Mouse (Mus musculus) hindbrain, embryonic 10.5 days (tissue): Measurements from ENCODE around the gene Ttc3. TPM values are rescaled to one million over a fixed set of nuclear protein-coding genes. Genes with fewer than 3 reads are reported as not detected.
A peak's percentile ranks its signal among the peaks of the same experiment; 100 is the strongest.

Experiments used
- DNase-seq: peaks from one replicate; pipeline ENCODE4 v3.0.0-alpha.2; 2017; ENCODE audit warnings: low spot score
- H3K27ac ChIP-seq: fragments of 300-500 bp; sonication (generic); 2 replicates; pipeline ENCODE4 v1.5.1; 2016; ENCODE audit warnings: mild to moderate bottlenecking, moderate library complexity
- H3K27me3 ChIP-seq: fragments of 300-500 bp; sonication (generic); 2 replicates; pipeline ENCODE4 v1.6.1; 2016; ENCODE audit warnings: mild to moderate bottlenecking; ENCODE audit not compliant: poor library complexity, insufficient read depth, severe bottlenecking
- H3K36me3 ChIP-seq: fragments of 300-500 bp; sonication (generic); 2 replicates; pipeline ENCODE4 v1.6.1; 2016; ENCODE audit warnings: mild to moderate bottlenecking, moderate library complexity
- H3K4me1 ChIP-seq: fragments of 300-500 bp; sonication (generic); replicated peaks from 2 replicates; pipeline ENCODE4 v1.6.1; 2016; ENCODE audit warnings: mild to moderate bottlenecking
- H3K4me3 ChIP-seq: fragments of 300-500 bp; sonication (generic); 2 replicates; pipeline ENCODE4 v1.5.1; 2016; ENCODE audit warnings: mild to moderate bottlenecking, moderate library complexity
- H3K9me3 ChIP-seq: fragments of 300-500 bp; sonication (generic); 2 replicates; pipeline ENCODE4 v1.6.1; 2016; ENCODE audit warnings: mild to moderate bottlenecking, moderate library complexity
- WGBS: fragments of 180-500 bp; shearing (Covaris S2); methylation state at CpG from one replicate; pipeline ENCODE4 v1.1.7; 2016; 5-methylcytosine and 5-hydroxymethylcytosine counted together
- polyA plus RNA-seq: library from polyadenylated mRNA; unstranded; fragments of >200 nt; fragmentation: Nextera tagmentation; extraction: Ambion mirVana; gene quantifications from 2 replicates; pipeline ENCODE4 v1.2.1, GENCODE M21; 2016

The Ttc3 gene
- polyA plus RNA-seq, 1 experiment from 2014 or later: 335 TPM

DNA sequence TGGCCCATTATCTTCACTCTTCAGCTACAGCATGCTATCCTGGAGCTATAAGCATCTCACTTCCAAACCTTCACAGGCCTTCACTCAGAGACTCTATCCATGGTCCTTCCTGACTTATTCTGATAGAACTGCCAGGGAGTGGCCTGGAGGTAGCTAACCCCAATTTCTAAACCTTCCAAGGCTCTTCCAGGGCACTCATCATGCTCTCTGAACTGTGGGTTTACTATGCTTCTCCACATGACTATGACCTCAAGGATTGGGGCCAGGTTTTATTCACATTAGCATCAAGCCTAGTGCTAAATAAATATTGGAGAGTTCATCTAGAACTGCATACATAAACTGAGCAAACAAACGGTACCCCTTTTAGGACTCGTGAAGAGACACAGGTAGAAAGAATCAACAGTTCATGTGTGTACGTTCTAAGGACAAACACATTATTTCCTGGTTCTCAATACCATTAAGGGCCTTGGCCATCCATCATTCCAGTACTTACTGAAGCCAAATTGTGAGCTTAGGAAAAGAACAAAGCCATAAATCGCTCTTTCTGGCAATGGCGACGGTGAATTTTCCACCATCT lies 734 bp upstream of the Ttc3 start:
- H3K4me3 ChIP-seq: peak overlapping the region; percentile 90
- H3K36me3 ChIP-seq: peaks cover 14% of the 10 kb centered on the region
- peak overlapping the region; percentile 99 for H3K27ac ChIP-seq
- WGBS: 11% methylated on average over 6 of the region's 6 CpGs
- H3K4me1 ChIP-seq: peaks cover 41% of the 10 kb centered on the region
- no peaks in the 10 kb centered on the region for H3K9me3 ChIP-seq
- no peaks in the 10 kb centered on the region for H3K27me3 ChIP-seq
- DNase-seq: no peak

DNA sequence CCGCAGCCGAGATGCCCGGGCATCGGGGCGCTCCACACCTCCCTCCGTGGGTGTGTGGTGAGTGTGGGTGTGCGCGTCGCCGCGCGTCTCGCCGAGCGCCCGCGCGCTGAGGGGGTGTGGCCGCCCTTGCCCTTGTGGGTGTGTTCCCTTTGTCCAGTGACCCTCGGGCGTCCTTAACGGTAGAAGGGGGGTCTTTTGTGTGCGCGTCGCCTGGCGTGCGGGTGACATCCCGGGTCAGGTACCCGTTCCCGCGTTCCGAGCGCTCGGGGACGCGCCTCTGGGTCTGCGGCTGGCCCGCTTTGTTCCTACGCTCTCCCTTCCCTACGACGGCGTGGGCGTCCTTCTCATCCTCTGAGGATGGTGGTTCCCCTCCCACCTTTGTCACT lies 490 bp downstream of the Ttc3 start:
- Histone ChIP-seq H3K4me3 (peak overlapping the region; percentile 90), H3K9me3 (no peaks in the 10 kb centered on the region), H3K27me3 (no peaks in the 10 kb centered on the region), H3K36me3 (peaks cover 11% of the 10 kb centered on the region), H3K4me1 (peaks cover 44% of the 10 kb centered on the region), H3K27ac (peak overlapping the region; percentile 99)
- under 1% methylated on average over 43 of the region's 43 CpGs for WGBS
- DNase-seq: no peak

DNA sequence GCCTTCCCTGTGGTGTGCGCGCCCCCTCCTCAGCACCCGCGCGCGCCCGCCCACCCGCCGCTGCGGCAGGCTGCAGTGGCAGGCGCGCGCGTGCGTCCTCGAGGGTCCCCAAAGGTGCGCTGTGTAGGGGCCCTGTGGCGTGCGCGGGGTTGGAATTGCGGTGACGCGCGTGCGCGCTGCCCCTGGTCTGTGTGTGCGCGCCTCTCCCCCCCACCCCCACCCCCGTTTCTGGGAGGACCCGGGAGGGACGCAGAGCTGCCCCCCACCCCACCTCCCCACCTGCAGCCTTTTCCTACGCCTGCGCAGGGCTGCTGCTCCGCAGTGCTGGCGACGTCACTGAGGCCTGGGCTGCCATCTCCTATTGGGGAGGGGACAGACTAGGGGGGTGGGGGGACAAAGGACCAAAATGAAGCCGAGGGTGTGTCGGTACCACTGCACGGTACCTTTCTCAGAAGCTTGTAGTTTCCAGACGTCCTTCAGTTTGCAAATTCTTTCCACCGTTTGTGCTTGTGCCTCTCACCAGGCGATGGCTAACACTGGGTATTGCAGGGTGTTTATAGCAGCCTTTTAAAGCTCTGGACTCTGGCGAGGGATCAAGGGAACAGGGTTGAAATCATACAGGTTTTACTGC lies 998 bp downstream of the Ttc3 start, which contains the start of gene Pigp:
Pigp (minus strand) TSS at position 542 of the 631 bp plus-strand sequence.
- no peaks in the 10 kb centered on the region for H3K27me3 ChIP-seq

GRCm38 (mm10) chr16:94379386-94379785 lies 9.0 kb downstream of the Ttc3 start:
- DNase-seq: no peak
- Histone ChIP-seq H3K9me3 (no peaks in the 10 kb centered on the region), H3K36me3 (peaks cover 4% of the 10 kb centered on the region), H3K4me3 (no peak overlapping the region), H3K27ac (no peak overlapping the region), H3K27me3 (no peaks in the 10 kb centered on the region), H3K4me1 (peaks cover 8% of the 10 kb centered on the region)
- 91% methylated on average over 1 of the region's 1 CpGs for WGBS

More for the DNA sequence above, 998 bp downstream of the Ttc3 start, which contains the start of gene Pigp:
- Histone ChIP-seq H3K4me3 (peak within 1 kb of the TSS; percentile 90), H3K9me3 (no peaks in the 10 kb centered on the region), H3K4me1 (peaks cover 44% of the 10 kb centered on the region), H3K36me3 (peaks cover 11% of the 10 kb centered on the region), H3K27ac (peak within 1 kb of the TSS; percentile 99)
- 0% methylated on average over 42 of the region's 43 CpGs for WGBS
- DNase-seq: peak; percentile 89

DNA sequence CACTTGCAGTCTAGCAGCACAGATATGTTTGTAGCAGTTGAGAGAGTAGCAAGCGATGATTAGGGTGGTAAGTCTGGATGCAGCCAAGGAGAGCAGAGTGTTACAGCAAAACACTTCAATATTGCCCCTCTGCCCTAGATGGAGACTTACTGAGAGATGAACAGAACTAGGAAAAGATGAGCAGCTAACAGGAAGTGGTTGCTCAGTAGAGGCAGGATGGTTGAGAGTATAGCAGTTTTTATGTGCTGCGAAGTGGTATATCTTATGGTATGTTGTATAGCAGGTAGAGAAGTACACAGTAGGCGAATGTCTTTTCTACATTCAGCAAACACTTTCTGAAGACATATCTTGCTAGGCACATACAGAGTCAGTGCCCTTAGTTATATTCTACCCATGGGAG lies 12.9 kb downstream of the Ttc3 start:
- H3K27ac ChIP-seq: no peak overlapping the region
- 0 out of 2 replicates have a peak, but pooled peaks cover 3% of the 10 kb centered on the region for H3K4me1 ChIP-seq
- 98% methylated on average over 3 of the region's 3 CpGs for WGBS
- no peak for DNase-seq
- peaks cover 32% of the 10 kb centered on the region for H3K36me3 ChIP-seq
- H3K27me3 ChIP-seq: no peaks in the 10 kb centered on the region
- H3K9me3 ChIP-seq: no peaks in the 10 kb centered on the region
- H3K4me3 ChIP-seq: no peak overlapping the region

DNA sequence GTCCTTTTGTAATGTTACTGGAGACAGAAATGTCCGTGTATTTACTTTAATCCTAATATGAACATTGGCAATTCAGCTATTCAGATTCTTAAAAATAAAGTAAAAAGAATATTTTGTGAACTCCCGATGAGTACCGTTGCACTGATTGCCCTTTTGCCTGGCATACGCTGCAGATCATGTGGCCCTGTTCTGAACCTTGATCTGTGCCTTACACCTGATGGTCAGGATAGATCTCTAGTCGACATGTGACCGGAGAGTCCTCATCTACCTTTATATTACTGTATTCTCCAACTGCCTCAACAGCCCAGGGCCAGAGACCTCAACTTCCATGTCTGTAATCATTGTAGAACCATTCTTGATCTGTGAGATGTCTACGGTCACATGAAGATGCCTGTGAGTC lies 17.3 kb downstream of the Ttc3 start:
- H3K27ac ChIP-seq: no peak overlapping the region
- H3K4me3 ChIP-seq: no peak overlapping the region
- H3K4me1 ChIP-seq: 0 out of 2 replicates have a peak, but pooled peaks cover 3% of the 10 kb centered on the region
- H3K27me3 ChIP-seq: no peaks in the 10 kb centered on the region
- DNase-seq: no peak
- WGBS: 96% methylated on average over 7 of the region's 7 CpGs
- peaks cover 44% of the 10 kb centered on the region for H3K36me3 ChIP-seq
- no peaks in the 10 kb centered on the region for H3K9me3 ChIP-seq

GRCm38 (mm10) chr16:94392299-94392698 lies 21.9 kb downstream of the Ttc3 start:
- WGBS: 96% methylated on average over 4 of the region's 4 CpGs

DNA sequence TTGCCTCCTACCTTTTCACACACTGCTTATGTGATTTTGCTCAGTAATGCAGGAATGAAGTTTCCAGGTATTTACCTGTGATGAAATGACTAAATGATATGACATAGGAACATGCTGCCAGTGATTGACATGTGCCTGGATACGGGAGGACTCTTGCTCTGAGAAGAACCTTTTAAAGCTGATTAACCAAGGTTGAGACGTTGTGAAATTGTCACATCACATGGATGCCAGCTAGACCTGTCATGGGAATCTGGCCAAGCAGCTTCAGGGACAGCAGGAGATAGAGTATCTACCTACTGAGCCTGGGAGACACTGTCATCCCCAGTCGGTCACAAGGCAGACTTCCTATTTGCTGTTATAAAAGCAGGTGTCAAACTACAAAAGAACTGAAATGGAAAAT lies 24.6 kb downstream of the Ttc3 start:
- WGBS: 84% methylated on average over 3 of the region's 3 CpGs
- Histone ChIP-seq H3K36me3 (peaks cover 40% of the 10 kb centered on the region), H3K27ac (no peak overlapping the region), H3K9me3 (no peaks in the 10 kb centered on the region), H3K4me1 (no peaks in the 10 kb centered on the region), H3K4me3 (no peak overlapping the region), H3K27me3 (no peaks in the 10 kb centered on the region)
- no peak for DNase-seq

More at GRCm38 (mm10) chr16:94392299-94392698, 21.9 kb downstream of the Ttc3 start:
- Histone ChIP-seq H3K9me3 (no peaks in the 10 kb centered on the region), H3K4me1 (no peaks in the 10 kb centered on the region), H3K4me3 (no peak overlapping the region), H3K36me3 (peaks cover 50% of the 10 kb centered on the region), H3K27ac (no peak overlapping the region), H3K27me3 (no peaks in the 10 kb centered on the region)
- DNase-seq: no peak

- no peaks in the 10 kb centered on the region for H3K9me3 ChIP-seq
- no peak overlapping the region for H3K27ac ChIP-seq
- no peak overlapping the region for H3K4me3 ChIP-seq
- WGBS: 82% methylated on average over 7 of the region's 7 CpGs
- H3K4me1 ChIP-seq: 0 out of 2 replicates have a peak, but pooled peaks cover 3% of the 10 kb centered on the region
- peaks cover 40% of the 10 kb centered on the region for H3K36me3 ChIP-seq
- DNase-seq: no peak
- H3K27me3 ChIP-seq: no peaks in the 10 kb centered on the region
These were observed 26.2 kb downstream of the Ttc3 start for GRCm38 (mm10) chr16:94396641-94397040.

- Histone ChIP-seq H3K27me3 (no peaks in the 10 kb centered on the region), H3K36me3 (peaks cover 39% of the 10 kb centered on the region), H3K9me3 (no peaks in the 10 kb centered on the region), H3K4me3 (no peak overlapping the region), H3K27ac (no peak overlapping the region), H3K4me1 (0 out of 2 replicates have a peak, but pooled peaks cover 3% of the 10 kb centered on the region)
- WGBS: 97% methylated on average over 2 of the region's 2 CpGs
- DNase-seq: no peak
These were observed 28.7 kb downstream of the Ttc3 start for GRCm38 (mm10) chr16:94399141-94399540.

DNA sequence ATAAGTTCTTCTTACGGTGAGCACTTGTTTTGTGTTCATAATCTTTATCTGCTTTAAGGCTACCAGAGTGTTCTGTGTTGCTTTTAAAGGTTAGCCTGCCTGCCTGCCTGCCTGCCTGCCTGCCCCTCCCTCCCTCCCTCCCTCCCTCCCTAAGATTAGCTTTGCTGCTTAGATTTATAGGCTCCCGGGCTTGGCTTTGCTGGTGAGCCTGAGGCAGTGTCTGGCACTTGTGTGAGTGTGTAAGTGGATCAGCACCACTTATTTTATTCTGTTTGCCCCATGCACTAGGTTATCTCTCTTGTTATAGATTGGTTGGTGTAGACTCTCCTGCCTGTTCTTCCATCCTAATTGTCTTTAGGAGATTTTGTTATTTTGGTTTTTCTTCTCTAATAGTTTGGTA lies 31.2 kb downstream of the Ttc3 start:
- Histone ChIP-seq H3K36me3 (peaks cover 38% of the 10 kb centered on the region), H3K27me3 (no peaks in the 10 kb centered on the region), H3K4me3 (no peak overlapping the region), H3K4me1 (0 out of 2 replicates have a peak, but pooled peaks cover 3% of the 10 kb centered on the region), H3K27ac (no peak overlapping the region), H3K9me3 (no peaks in the 10 kb centered on the region)
- WGBS: 67% methylated on average over 2 of the region's 2 CpGs
- DNase-seq: no peak

GRCm38 (mm10) chr16:94402185-94402584 lies 31.8 kb downstream of the Ttc3 start:
- no peak for DNase-seq
- 0 out of 2 replicates have a peak, but pooled peaks cover 3% of the 10 kb centered on the region for H3K4me1 ChIP-seq
- WGBS: 88% methylated on average over 4 of the region's 4 CpGs
- no peak overlapping the region for H3K27ac ChIP-seq
- no peaks in the 10 kb centered on the region for H3K9me3 ChIP-seq
- peaks cover 39% of the 10 kb centered on the region for H3K36me3 ChIP-seq
- H3K4me3 ChIP-seq: no peak overlapping the region
- H3K27me3 ChIP-seq: no peaks in the 10 kb centered on the region

- no peak overlapping the region for H3K4me3 ChIP-seq
- 95% methylated on average over 3 of the region's 3 CpGs for WGBS
- peaks cover 93% of the 10 kb centered on the region for H3K36me3 ChIP-seq
- DNase-seq: no peak
- H3K27me3 ChIP-seq: no peaks in the 10 kb centered on the region
- no peak overlapping the region for H3K27ac ChIP-seq
- no peaks in the 10 kb centered on the region for H3K4me1 ChIP-seq
- no peaks in the 10 kb centered on the region for H3K9me3 ChIP-seq
These were observed 40.9 kb downstream of the Ttc3 start for GRCm38 (mm10) chr16:94411287-94411686.
